Mouse (Mus musculus) lung, postnatal 0 days (tissue): ENCODE results near the gene Rpl10a. TPM values are rescaled to one million over a fixed set of nuclear protein-coding genes. Genes with fewer than 3 reads are reported as not detected.

Source experiments
- ATAC-seq: fragments of 200-750 bp; cut with Nextera tagmentation; 2 replicates; pipeline ENCODE4 v1.8.0; 2017; ENCODE audit warnings: moderate library complexity
- DNase-seq: peaks from one replicate; pipeline ENCODE4 v3.0.0-alpha.2; 2016; ENCODE audit warnings: low spot score
- H3K27ac ChIP-seq: fragments of 300-500 bp; sonication (generic); 2 replicates; pipeline ENCODE4 v1.5.1; 2014; ENCODE audit warnings: antibody characterized with exemption, mild to moderate bottlenecking, low read length, mixed read lengths
- H3K27me3 ChIP-seq: fragments of 300-500 bp; sonication (generic); replicated peaks from 2 replicates; pipeline ENCODE4 v1.6.1; 2014; ENCODE audit warnings: low read length, mixed read lengths; ENCODE audit not compliant: insufficient read depth
- H3K36me3 ChIP-seq: fragments of 300-500 bp; sonication (generic); 2 replicates; pipeline ENCODE4 v1.6.1; 2014; ENCODE audit warnings: low read length, mixed read lengths; ENCODE audit not compliant: insufficient read depth
- H3K4me1 ChIP-seq: fragments of 300-500 bp; sonication (generic); 2 replicates; pipeline ENCODE4 v1.6.1; 2014; ENCODE audit warnings: antibody characterized with exemption, low read depth, low read length, mixed read lengths; ENCODE audit not compliant: insufficient read depth
- H3K4me2 ChIP-seq: fragments of 300-500 bp; sonication (generic); replicated peaks from 2 replicates; pipeline ENCODE4 v1.6.1; 2014; ENCODE audit warnings: low read depth, mild to moderate bottlenecking, low read length, moderate library complexity, mixed read lengths
- H3K4me3 ChIP-seq: fragments of 300-500 bp; sonication (generic); 2 replicates; pipeline ENCODE4 v1.5.1; 2014; ENCODE audit warnings: low read depth, low read length
- H3K9ac ChIP-seq: fragments of 300-500 bp; sonication (generic); replicated peaks from 2 replicates; pipeline ENCODE4 v1.6.1; 2014; ENCODE audit warnings: low read depth, mild to moderate bottlenecking
- H3K9me3 ChIP-seq: fragments of 300-500 bp; sonication (generic); 2 replicates; pipeline ENCODE4 v1.6.1; 2016; ENCODE audit warnings: low read length, mixed read lengths
- CTCF ChIP-seq: IDR thresholded peaks from 2 replicates; pipeline ENCODE4 v1.5.1; 2016; ENCODE audit warnings: antibody characterized with exemption, mild to moderate bottlenecking
- EP300 ChIP-seq: IDR thresholded peaks from 2 replicates; pipeline ENCODE4 v1.6.1; 2016; ENCODE audit warnings: antibody characterized with exemption, mild to moderate bottlenecking, control low read depth
- WGBS: fragments of 180-500 bp; shearing (Covaris S2); extraction: QIAGEN DNeasy Blood & Tissue Kit; methylation state at CpG from one replicate; pipeline ENCODE4 v1.1.7; 2014; 5-methylcytosine and 5-hydroxymethylcytosine counted together
- polyA plus RNA-seq: library from polyadenylated mRNA; unstranded; fragments of >200 nt; fragmentation: Nextera tagmentation; extraction: Ambion mirVana; gene quantifications from 2 replicates; pipeline ENCODE4 v1.2.1, GENCODE M21; 2015

Gene Rpl10a
- polyA plus RNA-seq, 1 experiment from 2014 or later = 446 TPM

GRCm38 (mm10) chr17:28291346-28291745, 36.9 kb upstream of the Rpl10a start:
- ATAC-seq (no peak), DNase-seq (no peak)
- no peak overlapping the region for H3K4me3 ChIP-seq
- H3K27ac ChIP-seq = no peak overlapping the region
- no peaks in the 10 kb centered on the region for H3K9me3 ChIP-seq
- H3K27me3 ChIP-seq = no peaks in the 10 kb centered on the region
- no peak overlapping the region for H3K9ac ChIP-seq
- no peak overlapping the region for H3K4me2 ChIP-seq
- H3K4me1 ChIP-seq = no peaks in the 10 kb centered on the region
- H3K36me3 ChIP-seq = no peaks in the 10 kb centered on the region
- WGBS = 75% methylated on average over 7 of the region's 7 CpGs
- TF ChIP-seq CTCF (no peak), EP300 (no peak)

- H3K4me1 ChIP-seq = no peaks in the 10 kb centered on the region
- no peaks in the 10 kb centered on the region for H3K36me3 ChIP-seq
- H3K9me3 ChIP-seq = no peaks in the 10 kb centered on the region
- no peak overlapping the region for H3K9ac ChIP-seq
- WGBS = 59% methylated on average over 4 of the region's 4 CpGs
- H3K4me2 ChIP-seq = no peak overlapping the region
- DNase-seq (no peak), ATAC-seq (no peak)
- no peak for TF ChIP-seq EP300
- TF ChIP-seq CTCF = no peak
- no peaks in the 10 kb centered on the region for H3K27me3 ChIP-seq
- no peak overlapping the region for H3K27ac ChIP-seq
- no peak overlapping the region for H3K4me3 ChIP-seq
Observed at GRCm38 (mm10) chr17:28293716-28294115, 34.6 kb upstream of the Rpl10a start.

GRCm38 (mm10) chr17:28294449-28295333, 33.6 kb upstream of the Rpl10a start:
- no peaks in the 10 kb centered on the region for H3K36me3 ChIP-seq
- 59% methylated on average over 17 of the region's 17 CpGs for WGBS
- H3K9ac ChIP-seq = no peak overlapping the region
- TF ChIP-seq EP300 = no peak
- no peak for TF ChIP-seq CTCF
- no peak overlapping the region for H3K4me3 ChIP-seq
- DNase-seq = peak; percentile 36
- H3K9me3 ChIP-seq = no peaks in the 10 kb centered on the region
- H3K4me1 ChIP-seq = no peaks in the 10 kb centered on the region
- peak; percentile 27; the same call in 1 of the 2 replicates for ATAC-seq
- no peak overlapping the region for H3K4me2 ChIP-seq
- H3K27ac ChIP-seq = no peak overlapping the region
- H3K27me3 ChIP-seq = no peaks in the 10 kb centered on the region

DNA sequence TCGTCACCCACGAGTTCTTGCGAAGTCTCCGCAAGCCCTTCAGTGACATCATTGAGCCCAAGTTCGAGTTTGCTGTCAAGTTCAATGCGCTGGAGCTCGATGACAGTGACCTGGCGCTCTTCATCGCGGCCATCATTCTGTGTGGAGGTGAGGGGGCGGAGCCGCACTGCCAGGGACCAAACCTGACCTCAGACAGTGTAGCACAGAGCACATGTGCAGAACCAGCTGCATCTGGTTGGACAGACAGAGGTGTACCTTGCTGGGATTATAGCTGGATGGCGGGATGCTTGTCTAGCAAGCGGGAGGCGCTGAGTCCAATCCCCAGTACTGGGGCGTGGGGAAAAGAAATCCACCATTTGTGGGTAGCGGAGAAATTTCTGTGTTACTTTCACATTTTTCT, 29.4 kb upstream of the Rpl10a start:
- Histone ChIP-seq H3K4me2 (no peak overlapping the region), H3K9me3 (no peaks in the 10 kb centered on the region), H3K4me1 (no peaks in the 10 kb centered on the region), H3K27me3 (no peaks in the 10 kb centered on the region), H3K4me3 (no peak overlapping the region), H3K9ac (no peak overlapping the region), H3K36me3 (no peaks in the 10 kb centered on the region), H3K27ac (no peak overlapping the region)
- 92% methylated on average over 17 of the region's 17 CpGs for WGBS
- no peak for TF ChIP-seq CTCF
- TF ChIP-seq EP300 = no peak
- no peak for ATAC-seq
- DNase-seq = no peak

DNA sequence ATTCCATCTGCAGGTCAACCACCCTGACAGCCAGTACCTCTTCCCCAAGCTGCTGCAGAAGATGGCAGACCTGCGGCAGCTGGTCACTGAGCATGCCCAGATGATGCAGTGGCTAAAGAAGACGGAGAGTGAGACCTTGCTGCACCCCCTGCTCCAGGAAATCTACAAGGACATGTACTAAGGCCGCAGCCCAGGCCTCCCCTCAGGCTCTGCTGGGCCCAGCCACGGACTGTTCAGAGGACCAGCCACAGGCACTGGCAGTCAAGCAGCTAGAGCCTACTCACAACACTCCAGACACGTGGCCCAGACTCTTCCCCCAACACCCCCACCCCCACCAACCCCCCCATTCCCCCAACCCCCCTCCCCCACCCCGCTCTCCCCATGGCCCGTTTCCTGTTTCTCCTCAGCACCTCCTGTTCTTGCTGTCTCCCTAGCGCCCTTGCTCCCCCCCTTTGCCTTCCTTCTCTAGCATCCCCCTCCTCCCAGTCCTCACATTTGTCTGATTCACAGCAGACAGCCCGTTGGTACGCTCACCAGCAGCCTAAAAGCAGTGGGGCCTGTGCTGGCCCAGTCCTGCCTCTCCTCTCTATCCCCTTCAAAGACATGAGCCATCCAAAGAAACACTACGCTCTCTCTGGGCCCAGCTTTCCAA, 28.5 kb upstream of the Rpl10a start:
- Histone ChIP-seq H3K9ac (no peak overlapping the region), H3K4me2 (no peak overlapping the region), H3K9me3 (no peaks in the 10 kb centered on the region), H3K4me1 (no peaks in the 10 kb centered on the region), H3K27ac (peak overlapping the region; percentile 59; the same call in 1 of the 2 replicates), H3K27me3 (no peaks in the 10 kb centered on the region), H3K4me3 (no peak overlapping the region), H3K36me3 (no peaks in the 10 kb centered on the region)
- peak; percentile 53 for DNase-seq
- 33% methylated on average over 8 of the region's 11 CpGs for WGBS
- TF ChIP-seq EP300 (no peak), CTCF (no peak)
- ATAC-seq = peak; percentile 62

DNA sequence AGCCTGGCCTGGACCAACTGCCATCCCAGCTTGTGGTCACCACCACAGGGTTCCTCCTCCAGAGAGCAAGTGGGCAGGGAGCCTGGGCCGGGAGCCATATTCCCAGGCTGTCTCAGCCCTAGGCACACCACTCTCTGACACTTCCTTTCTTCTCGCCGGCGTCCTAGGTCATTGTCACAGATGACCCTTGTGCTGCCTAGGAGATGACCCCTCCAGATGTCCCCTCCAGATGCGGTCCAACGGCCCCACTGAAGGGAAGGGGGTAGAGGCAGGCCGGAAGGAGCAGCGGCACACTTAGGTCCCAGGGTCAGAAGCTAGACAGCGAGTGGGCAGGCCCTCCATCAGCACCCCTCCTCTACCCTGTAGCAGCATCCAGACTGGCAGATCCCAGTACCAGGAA, 27.9 kb upstream of the Rpl10a start:
- H3K9ac ChIP-seq = no peak overlapping the region
- WGBS = 46% methylated on average over 9 of the region's 9 CpGs
- H3K4me1 ChIP-seq = no peaks in the 10 kb centered on the region
- H3K27me3 ChIP-seq = no peaks in the 10 kb centered on the region
- TF ChIP-seq EP300 = no peak
- TF ChIP-seq CTCF = no peak
- peak overlapping the region; percentile 59; the same call in 1 of the 2 replicates for H3K27ac ChIP-seq
- no peak overlapping the region for H3K4me2 ChIP-seq
- peak; percentile 71 for ATAC-seq
- no peaks in the 10 kb centered on the region for H3K36me3 ChIP-seq
- H3K9me3 ChIP-seq = no peaks in the 10 kb centered on the region
- H3K4me3 ChIP-seq = no peak overlapping the region
- no peak for DNase-seq
